Mouse (Mus musculus): ENCODE data around the gene Batf3.

DNA sequence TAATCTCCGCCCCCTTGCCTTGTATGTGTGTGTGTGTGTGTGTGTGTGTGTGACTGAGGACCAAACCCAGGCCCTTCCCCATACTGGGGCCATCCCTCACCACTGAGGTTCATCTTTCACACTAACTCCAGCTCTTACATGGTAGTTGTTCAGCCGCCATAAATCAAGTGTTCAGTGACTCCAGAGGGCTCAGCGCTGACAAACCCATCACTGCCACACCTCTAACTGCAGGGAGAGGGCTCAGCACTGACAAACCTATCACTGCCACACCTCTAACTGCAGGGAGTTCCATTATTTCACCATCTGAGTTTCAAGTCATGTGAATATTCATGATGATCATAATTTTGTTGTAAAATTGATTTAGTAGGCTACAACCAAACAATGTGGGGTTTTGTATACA is 44.1 kb upstream of the Batf3 start:
- TF ChIP-seq CTCF (IDR thresholded peaks at IDR 0.05; ENCODE audit: low read depth): no peak
- TF ChIP-seq EP300 (IDR thresholded peaks at IDR 0.05; ENCODE audit: low read depth): no peak

Data from liver, postnatal 0 days (tissue).